Mouse (Mus musculus) lung, postnatal 0 days (tissue): Measurements from ENCODE around the gene Brcc3.

Experiments
- CTCF ChIP-seq: IDR thresholded peaks from 2 replicates; pipeline ENCODE4 v1.5.1; 2016; ENCODE audit warnings: antibody characterized with exemption, mild to moderate bottlenecking
- EP300 ChIP-seq: IDR thresholded peaks from 2 replicates; pipeline ENCODE4 v1.6.1; 2016; ENCODE audit warnings: antibody characterized with exemption, mild to moderate bottlenecking, control low read depth

- TF ChIP-seq CTCF (no peak), EP300 (peak; percentile 58; the same call in 1 of the 2 replicates)
Observed at GRCm38 (mm10) chrX:75402668-75403067, 13.8 kb upstream of the Brcc3 start.
